Mouse (Mus musculus): ENCODE measurements at regions not wholly inside any gene's neighbourhood (a gene's known extent, or its start where the extent isn't known, plus 50 kb on each side); places are given as distances from the start of the nearest gene placed in this dataset.

- no peak overlapping the region for H3K4me3 ChIP-seq (ENCODE audit: low read depth, low read length)
- ATAC-seq (ENCODE audit: extremely low read depth, insufficient number of reproducible peaks, low FRiP score, poor library complexity, severe bottlenecking): no peak
- H3K27me3 ChIP-seq (ENCODE audit: insufficient read depth, low read length): no peaks in the 10 kb centered on the region
- peaks cover 20% of the 10 kb centered on the region for H3K9me3 ChIP-seq (replicated peaks)
- TF ChIP-seq GATA1 (IDR thresholded peaks at IDR 0.05; ENCODE audit: borderline replicate concordance, low read length) (no peak), CTCF (IDR thresholded peaks at IDR 0.05; ENCODE audit: low read depth, low read length) (no peak), POLR2AphosphoS5 (IDR thresholded peaks at IDR 0.05; ENCODE audit: insufficient replicate concordance, low read depth, low read length) (no peak), GATA2 (IDR thresholded peaks at IDR 0.05; ENCODE audit: borderline replicate concordance, low read depth, low read length) (no peak), TAL1 (conservative IDR thresholded peaks at IDR 0.05; ENCODE audit: low read depth, low read length) (no peak)
- no peak for DNase-seq (ENCODE audit: low spot score)
- H3K4me1 ChIP-seq (ENCODE audit: insufficient read depth, low read depth, low read length): no peaks in the 10 kb centered on the region
- no peaks in the 10 kb centered on the region for H3K36me3 ChIP-seq (replicated peaks)
Measured at GRCm38 (mm10) chr11:63345653-63346052, 216.9 kb downstream of the Pmp22 start.

GRCm38 (mm10) chr11:63350123-63350696 lies 221.4 kb downstream of the Pmp22 start:
- TF ChIP-seq GATA1 (IDR thresholded peaks at IDR 0.05; ENCODE audit: borderline replicate concordance, low read length) (no peak), CTCF (IDR thresholded peaks at IDR 0.05; ENCODE audit: low read depth, low read length) (no peak), GATA2 (IDR thresholded peaks at IDR 0.05; ENCODE audit: borderline replicate concordance, low read depth, low read length) (no peak), TAL1 (conservative IDR thresholded peaks at IDR 0.05; ENCODE audit: low read depth, low read length) (no peak), POLR2AphosphoS5 (IDR thresholded peaks at IDR 0.05; ENCODE audit: insufficient replicate concordance, low read depth, low read length) (no peak)

GRCm38 (mm10) chr11:63351999-63352398 lies 223.2 kb downstream of the Pmp22 start:
- DNase-seq (ENCODE audit: low spot score) (no peak), ATAC-seq (ENCODE audit: extremely low read depth, insufficient number of reproducible peaks, low FRiP score, poor library complexity, severe bottlenecking) (no peak)
- Histone ChIP-seq H3K4me3 (ENCODE audit: low read depth, low read length) (no peak overlapping the region), H3K4me1 (ENCODE audit: insufficient read depth, low read depth, low read length) (no peaks in the 10 kb centered on the region), H3K36me3 (replicated peaks) (no peaks in the 10 kb centered on the region), H3K27me3 (ENCODE audit: insufficient read depth, low read length) (no peaks in the 10 kb centered on the region), H3K9me3 (replicated peaks) (peaks cover 28% of the 10 kb centered on the region)
- no peak for TF ChIP-seq GATA2 (IDR thresholded peaks at IDR 0.05; ENCODE audit: borderline replicate concordance, low read depth, low read length)
- no peak for TF ChIP-seq POLR2AphosphoS5 (IDR thresholded peaks at IDR 0.05; ENCODE audit: insufficient replicate concordance, low read depth, low read length)
- TF ChIP-seq GATA1 (IDR thresholded peaks at IDR 0.05; ENCODE audit: borderline replicate concordance, low read length): no peak

More at GRCm38 (mm10) chr11:63350123-63350696, 221.4 kb downstream of the Pmp22 start:
- H3K27me3 ChIP-seq (ENCODE audit: insufficient read depth, low read length): no peaks in the 10 kb centered on the region
- ATAC-seq (ENCODE audit: extremely low read depth, insufficient number of reproducible peaks, low FRiP score, poor library complexity, severe bottlenecking) (no peak), DNase-seq (ENCODE audit: low spot score) (no peak)
- no peak overlapping the region for H3K4me3 ChIP-seq (ENCODE audit: low read depth, low read length)
- H3K36me3 ChIP-seq (replicated peaks): no peaks in the 10 kb centered on the region
- no peaks in the 10 kb centered on the region for H3K4me1 ChIP-seq (ENCODE audit: insufficient read depth, low read depth, low read length)
- H3K9me3 ChIP-seq (replicated peaks): peaks cover 26% of the 10 kb centered on the region

DNA sequence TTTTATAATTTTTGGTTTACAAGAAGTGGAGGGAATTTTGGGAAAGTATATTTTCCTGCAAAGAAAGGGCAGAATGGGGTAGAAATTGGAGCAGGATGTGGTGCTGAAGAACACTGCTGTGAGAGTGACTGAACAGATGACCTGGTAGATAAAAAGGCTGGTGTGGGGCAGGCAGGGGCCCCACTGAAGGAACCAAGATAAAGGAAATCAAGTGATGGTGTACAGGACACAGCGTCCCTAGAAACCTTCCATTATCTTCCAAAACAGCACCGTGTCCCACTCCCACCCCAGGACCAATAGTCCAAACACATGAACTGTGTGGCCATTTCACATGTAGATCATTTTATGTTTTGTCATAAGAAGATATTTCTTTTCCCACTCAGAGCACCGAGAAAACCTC lies 224.2 kb downstream of the Pmp22 start:
- H3K4me1 ChIP-seq (ENCODE audit: insufficient read depth, low read depth, low read length): no peaks in the 10 kb centered on the region
- H3K27me3 ChIP-seq (ENCODE audit: insufficient read depth, low read length): no peaks in the 10 kb centered on the region
- TF ChIP-seq CTCF (IDR thresholded peaks at IDR 0.05; ENCODE audit: low read depth, low read length): no peak
- TF ChIP-seq POLR2AphosphoS5 (IDR thresholded peaks at IDR 0.05; ENCODE audit: insufficient replicate concordance, low read depth, low read length): no peak
- TF ChIP-seq TAL1 (conservative IDR thresholded peaks at IDR 0.05; ENCODE audit: low read depth, low read length): no peak
- peaks cover 34% of the 10 kb centered on the region for H3K9me3 ChIP-seq (replicated peaks)
- DNase-seq (ENCODE audit: low spot score): no peak
- no peaks in the 10 kb centered on the region for H3K36me3 ChIP-seq (replicated peaks)
- H3K4me3 ChIP-seq (ENCODE audit: low read depth, low read length): no peak overlapping the region
- ATAC-seq (ENCODE audit: extremely low read depth, insufficient number of reproducible peaks, low FRiP score, poor library complexity, severe bottlenecking): no peak

- peaks cover 28% of the 10 kb centered on the region for H3K9me3 ChIP-seq (replicated peaks)
- no peaks in the 10 kb centered on the region for H3K36me3 ChIP-seq (replicated peaks)
- no peaks in the 10 kb centered on the region for H3K27me3 ChIP-seq (ENCODE audit: insufficient read depth, low read length)
- no peak for ATAC-seq (ENCODE audit: extremely low read depth, insufficient number of reproducible peaks, low FRiP score, poor library complexity, severe bottlenecking)
- no peak for TF ChIP-seq POLR2AphosphoS5 (IDR thresholded peaks at IDR 0.05; ENCODE audit: insufficient replicate concordance, low read depth, low read length)
- no peak for DNase-seq (ENCODE audit: low spot score)
- H3K4me1 ChIP-seq (ENCODE audit: insufficient read depth, low read depth, low read length): no peaks in the 10 kb centered on the region
- H3K4me3 ChIP-seq (ENCODE audit: low read depth, low read length): no peak overlapping the region
Measured at GRCm38 (mm10) chr11:63353671-63354070, 224.9 kb downstream of the Pmp22 start.

DNA sequence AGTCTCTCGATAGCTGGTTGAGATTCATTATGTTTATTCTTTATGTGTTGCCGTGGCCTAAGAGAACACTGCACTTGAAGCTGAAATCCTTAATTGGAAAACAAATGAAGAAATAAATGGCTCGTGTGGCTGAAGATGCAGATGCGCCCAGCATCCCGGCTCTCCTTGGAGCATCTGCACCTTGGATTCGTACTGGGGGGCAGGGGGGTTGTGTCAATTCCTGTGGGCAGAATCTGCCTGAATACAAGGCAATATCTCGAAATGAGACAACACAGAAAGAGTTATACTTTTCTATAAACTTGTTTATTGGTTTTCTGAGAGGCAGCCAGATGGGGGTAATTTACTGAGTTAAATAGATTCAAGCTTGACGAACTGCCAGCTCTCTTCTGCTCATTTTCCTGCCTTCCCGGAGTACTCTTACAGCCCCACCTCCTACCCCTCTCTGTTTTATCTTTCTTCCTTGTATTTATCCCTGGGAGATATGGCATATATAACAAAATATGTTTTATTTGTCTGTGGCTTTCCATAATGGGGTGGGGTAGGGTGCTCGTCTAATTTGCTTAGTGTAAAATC lies 229.1 kb downstream of the Pmp22 start:
- no peaks in the 10 kb centered on the region for H3K27me3 ChIP-seq (ENCODE audit: insufficient read depth, low read length)
- DNase-seq (ENCODE audit: low spot score) (no peak), ATAC-seq (ENCODE audit: extremely low read depth, insufficient number of reproducible peaks, low FRiP score, poor library complexity, severe bottlenecking) (no peak)
- H3K9me3 ChIP-seq (replicated peaks): peaks cover 34% of the 10 kb centered on the region
- H3K36me3 ChIP-seq (replicated peaks): no peaks in the 10 kb centered on the region
- TF ChIP-seq POLR2AphosphoS5 (IDR thresholded peaks at IDR 0.05; ENCODE audit: insufficient replicate concordance, low read depth, low read length) (no peak), CTCF (IDR thresholded peaks at IDR 0.05; ENCODE audit: low read depth, low read length) (no peak), GATA1 (IDR thresholded peaks at IDR 0.05; ENCODE audit: borderline replicate concordance, low read length) (no peak), GATA2 (IDR thresholded peaks at IDR 0.05; ENCODE audit: borderline replicate concordance, low read depth, low read length) (no peak), TAL1 (conservative IDR thresholded peaks at IDR 0.05; ENCODE audit: low read depth, low read length) (no peak)
- H3K4me1 ChIP-seq (ENCODE audit: insufficient read depth, low read depth, low read length): no peaks in the 10 kb centered on the region
- no peak overlapping the region for H3K4me3 ChIP-seq (ENCODE audit: low read depth, low read length)

All from G1E (cell line).